Mouse (Mus musculus) forebrain, embryonic 11.5 days (tissue): ENCODE measurements around the gene Sept5. TPM values are rescaled to one million over a fixed set of nuclear protein-coding genes. Genes with fewer than 3 reads are reported as not detected.

Experiments
- ATAC-seq: fragments of 200-750 bp; cut with Nextera tagmentation; replicated peaks from 2 replicates; pipeline ENCODE4 v1.8.0; 2017; ENCODE audit warnings: moderate TSS enrichment; ENCODE audit not compliant: low FRiP score
- DNase-seq: peaks from one replicate; pipeline ENCODE4 v3.0.0-alpha.2; 2017; ENCODE audit warnings: low spot score
- H3K27ac ChIP-seq: fragments of 300-500 bp; sonication (generic); 2 replicates; pipeline ENCODE4 v1.5.1; 2014; ENCODE audit warnings: low read depth, low read length
- H3K27me3 ChIP-seq: fragments of 300-500 bp; sonication (generic); 2 replicates; pipeline ENCODE4 v1.6.1; 2014; ENCODE audit warnings: mild to moderate bottlenecking, low read length, mixed read lengths; ENCODE audit not compliant: control insufficient read depth, insufficient read depth
- H3K36me3 ChIP-seq: fragments of 300-500 bp; sonication (generic); 2 replicates; pipeline ENCODE4 v1.6.1; 2014; ENCODE audit warnings: mild to moderate bottlenecking, low read length, moderate library complexity, mixed read lengths; ENCODE audit not compliant: control insufficient read depth, insufficient read depth
- H3K4me1 ChIP-seq: fragments of 300-500 bp; sonication (generic); replicated peaks from 2 replicates; pipeline ENCODE4 v1.6.1; 2014; ENCODE audit warnings: low read length, mixed read lengths; ENCODE audit not compliant: control insufficient read depth, insufficient read depth
- H3K4me2 ChIP-seq: fragments of 300-500 bp; sonication (generic); 2 replicates; pipeline ENCODE4 v1.6.1; 2014; ENCODE audit warnings: low read depth, mild to moderate bottlenecking, low read length, moderate library complexity, mixed read lengths; ENCODE audit not compliant: severe bottlenecking
- H3K4me3 ChIP-seq: fragments of 300-500 bp; sonication (generic); 2 replicates; pipeline ENCODE4 v1.5.1; 2014; ENCODE audit warnings: low read depth, low read length
- H3K9ac ChIP-seq: fragments of 300-500 bp; sonication (generic); 2 replicates; pipeline ENCODE4 v1.6.1; 2014; ENCODE audit warnings: low read length
- H3K9me3 ChIP-seq: fragments of 300-500 bp; sonication (generic); 2 replicates; pipeline ENCODE4 v1.6.1; 2016; ENCODE audit warnings: low read length, mixed read lengths; ENCODE audit not compliant: control insufficient read depth
- WGBS: fragments of 180-500 bp; shearing (Covaris S2); extraction: QIAGEN DNeasy Blood & Tissue Kit; methylation state at CpG from one replicate; pipeline ENCODE4 v1.1.7; 2014; 5-methylcytosine and 5-hydroxymethylcytosine counted together
- polyA plus RNA-seq: library from polyadenylated mRNA; unstranded; fragments of >200 nt; fragmentation: Nextera tagmentation; extraction: Ambion mirVana; gene quantifications from 2 replicates; pipeline ENCODE4 v1.2.1, GENCODE M21; 2014

The Sept5 gene
- polyA plus RNA-seq, 1 experiment from 2014 or later: 44.2 TPM

DNA sequence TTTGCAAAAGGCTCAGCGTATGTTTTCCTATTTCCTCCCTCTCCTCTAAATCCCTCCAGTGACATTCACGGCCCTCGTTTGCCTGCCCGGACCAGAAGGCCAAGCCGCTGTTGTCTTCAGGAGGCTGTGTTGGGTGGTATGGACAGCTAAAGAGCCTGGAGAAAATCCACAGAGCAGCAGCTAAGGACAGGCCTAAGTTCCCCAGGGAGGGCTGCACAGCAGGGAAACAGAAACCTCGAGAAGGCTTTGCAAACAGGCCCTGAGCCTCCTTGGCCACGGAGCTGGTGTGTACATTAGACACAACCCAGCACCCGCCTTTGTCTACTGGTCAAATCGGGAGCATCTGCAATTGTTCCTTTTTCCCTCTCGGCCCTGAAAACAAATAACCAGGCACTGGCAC, 44.1 kb downstream of the Sept5 start:
- no peak overlapping the region for H3K4me2 ChIP-seq
- H3K27me3 ChIP-seq: peaks cover 98% of the 10 kb centered on the region
- H3K4me1 ChIP-seq: peaks cover 26% of the 10 kb centered on the region
- no peak overlapping the region for H3K27ac ChIP-seq
- 3% methylated on average over 10 of the region's 10 CpGs for WGBS
- ATAC-seq (no peak), DNase-seq (no peak)
- H3K9ac ChIP-seq: no peak overlapping the region
- H3K9me3 ChIP-seq: no peaks in the 10 kb centered on the region
- no peaks in the 10 kb centered on the region for H3K36me3 ChIP-seq
- peak overlapping the region; percentile 33 for H3K4me3 ChIP-seq

DNA sequence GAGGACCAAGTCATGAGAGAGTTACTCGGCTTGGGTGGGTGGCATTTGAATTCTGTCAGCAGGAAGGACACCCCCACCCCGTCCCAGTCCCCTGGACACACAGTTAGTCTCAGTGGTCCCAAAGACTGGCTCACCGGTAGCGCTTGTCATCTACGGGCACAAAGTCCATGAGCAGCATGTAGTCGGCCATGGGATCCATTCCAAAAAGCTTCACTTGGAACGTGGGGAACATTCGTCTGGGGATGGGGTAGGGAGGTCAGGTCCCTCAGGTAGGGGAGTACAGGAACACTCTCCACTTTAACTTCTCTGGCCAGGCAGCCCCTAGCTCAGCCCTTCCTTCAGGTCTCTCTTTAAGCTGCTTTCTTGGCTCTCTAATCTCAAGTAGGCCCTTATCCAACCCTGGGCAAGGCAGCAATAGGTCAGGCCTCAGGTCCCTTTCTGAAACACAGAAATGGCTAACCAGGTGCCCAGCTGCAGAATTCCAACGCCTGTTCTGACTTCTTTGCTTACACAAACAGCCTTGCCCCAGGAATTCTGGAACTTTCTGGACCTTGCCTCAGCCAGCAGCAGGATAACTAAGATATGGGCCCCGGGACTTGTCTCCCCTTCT, 44.7 kb downstream of the Sept5 start:
- WGBS: 8% methylated on average over 10 of the region's 10 CpGs
- Histone ChIP-seq H3K27ac (no peak overlapping the region), H3K4me1 (peaks cover 25% of the 10 kb centered on the region), H3K9me3 (no peaks in the 10 kb centered on the region), H3K9ac (no peak overlapping the region), H3K36me3 (no peaks in the 10 kb centered on the region), H3K27me3 (peaks cover 98% of the 10 kb centered on the region), H3K4me2 (no peak overlapping the region), H3K4me3 (no peak overlapping the region)
- DNase-seq: no peak
- no peak for ATAC-seq

DNA sequence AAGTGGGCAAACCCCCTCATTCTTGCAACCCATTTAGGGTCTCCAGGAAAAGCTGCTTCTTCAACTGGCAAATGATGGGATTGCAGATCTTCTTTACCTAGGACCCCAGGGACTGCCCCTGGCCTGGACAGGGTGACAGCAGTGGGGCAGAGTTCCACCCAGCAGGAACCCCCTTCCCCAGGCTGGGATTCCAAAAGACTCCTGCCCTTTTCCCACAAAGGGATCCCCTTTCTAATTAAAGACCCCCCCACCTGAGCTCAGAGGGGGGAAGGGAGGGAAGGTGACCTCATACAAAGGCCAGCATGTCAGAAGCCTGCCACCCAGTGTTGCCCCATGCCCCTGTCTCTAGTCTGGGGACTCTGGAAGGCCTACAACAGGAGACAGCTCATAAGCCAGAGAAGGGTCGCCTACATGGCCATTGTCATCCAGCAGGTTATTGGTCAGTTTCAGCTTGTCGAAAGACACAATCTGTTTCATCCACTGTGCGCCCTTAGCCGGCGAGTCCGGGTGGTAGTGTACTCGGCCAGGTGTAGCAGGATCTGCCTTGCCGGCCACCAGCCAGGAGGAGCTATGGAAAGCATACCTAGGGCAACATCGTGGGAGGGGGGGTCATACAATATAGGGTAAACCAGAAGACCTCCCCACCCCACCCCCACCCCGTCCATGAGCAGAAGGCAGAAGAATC, 45.9 kb downstream of the Sept5 start:
- H3K36me3 ChIP-seq: no peaks in the 10 kb centered on the region
- H3K27me3 ChIP-seq: peaks cover 94% of the 10 kb centered on the region
- DNase-seq (no peak), ATAC-seq (no peak)
- H3K4me1 ChIP-seq: peaks cover 25% of the 10 kb centered on the region
- H3K27ac ChIP-seq: no peak overlapping the region
- no peak overlapping the region for H3K9ac ChIP-seq
- no peaks in the 10 kb centered on the region for H3K9me3 ChIP-seq
- WGBS: 10% methylated on average over 10 of the region's 10 CpGs
- H3K4me3 ChIP-seq: no peak overlapping the region
- H3K4me2 ChIP-seq: no peak overlapping the region

DNA sequence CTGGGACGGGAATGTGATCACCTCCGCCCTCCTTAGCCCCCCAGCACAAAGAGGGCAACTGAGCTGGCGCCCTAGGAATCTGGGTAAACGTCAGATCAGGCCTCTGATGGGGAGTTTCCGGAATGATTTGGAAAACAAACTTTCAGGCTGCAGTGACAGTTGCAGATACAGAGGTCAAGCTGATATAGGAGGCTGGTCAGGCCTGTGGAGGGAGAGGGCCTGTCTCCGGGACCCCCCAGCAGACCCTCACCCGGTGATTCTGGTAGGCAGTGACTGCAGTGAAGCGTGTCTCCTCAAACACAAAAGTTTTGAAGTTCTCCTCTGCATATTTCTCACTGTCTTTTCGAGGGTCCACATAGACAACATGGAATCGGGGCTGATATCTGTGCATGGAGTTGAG, 46.6 kb downstream of the Sept5 start:
- H3K4me1 ChIP-seq: peaks cover 25% of the 10 kb centered on the region
- ATAC-seq (no peak), DNase-seq (no peak)
- H3K27ac ChIP-seq: no peak overlapping the region
- no peak overlapping the region for H3K9ac ChIP-seq
- no peak overlapping the region for H3K4me3 ChIP-seq
- no peaks in the 10 kb centered on the region for H3K9me3 ChIP-seq
- no peaks in the 10 kb centered on the region for H3K36me3 ChIP-seq
- 4% methylated on average over 10 of the region's 10 CpGs for WGBS
- no peak overlapping the region for H3K4me2 ChIP-seq
- H3K27me3 ChIP-seq: peaks cover 90% of the 10 kb centered on the region

DNA sequence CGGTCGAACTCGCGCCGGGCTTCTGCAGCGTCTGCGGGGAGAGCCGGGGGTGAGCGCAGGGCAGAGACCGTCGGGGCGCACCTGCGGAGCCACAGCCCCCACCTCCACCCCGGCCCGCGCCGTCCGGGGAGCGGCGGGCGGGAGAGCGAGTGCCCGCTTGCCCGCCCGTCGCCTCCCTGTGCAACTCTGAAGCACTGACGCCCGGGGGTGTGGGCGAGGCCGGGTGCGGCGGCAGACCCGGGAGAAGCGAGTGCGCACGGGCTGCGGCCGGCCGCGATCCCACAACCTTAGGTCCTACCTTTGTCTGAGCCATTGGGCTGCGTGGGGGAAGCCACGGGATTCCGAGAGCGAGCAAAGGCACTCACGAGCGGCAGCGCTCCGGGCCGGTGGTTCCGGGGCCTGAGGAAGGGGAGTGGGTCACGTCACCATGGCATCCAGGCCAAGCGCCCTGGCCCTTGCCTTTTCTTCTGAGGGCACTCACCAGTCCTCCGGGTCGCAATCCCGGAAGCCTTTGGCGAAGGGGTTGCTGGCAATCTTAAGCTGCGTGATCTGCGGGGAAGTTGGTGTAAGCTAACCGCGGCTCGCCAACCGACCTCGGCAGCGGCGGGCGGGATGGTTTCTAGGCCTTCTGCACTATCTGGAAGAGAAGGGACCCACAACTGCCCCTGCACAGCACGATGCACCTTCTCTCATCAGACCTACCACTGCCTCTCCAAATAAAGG, 47.2 kb downstream of the Sept5 start:
- peak overlapping the region; percentile 36; the same call in 1 of the 2 replicates for H3K4me2 ChIP-seq
- DNase-seq (peak; percentile 63), ATAC-seq (no peak)
- no peaks in the 10 kb centered on the region for H3K36me3 ChIP-seq
- H3K27me3 ChIP-seq: peaks cover 84% of the 10 kb centered on the region
- H3K9ac ChIP-seq: no peak overlapping the region
- 1% methylated on average over 67 of the region's 67 CpGs for WGBS
- no peaks in the 10 kb centered on the region for H3K9me3 ChIP-seq
- peak overlapping the region; percentile 27 for H3K4me3 ChIP-seq
- no peak overlapping the region for H3K27ac ChIP-seq
- H3K4me1 ChIP-seq: peaks cover 20% of the 10 kb centered on the region

DNA sequence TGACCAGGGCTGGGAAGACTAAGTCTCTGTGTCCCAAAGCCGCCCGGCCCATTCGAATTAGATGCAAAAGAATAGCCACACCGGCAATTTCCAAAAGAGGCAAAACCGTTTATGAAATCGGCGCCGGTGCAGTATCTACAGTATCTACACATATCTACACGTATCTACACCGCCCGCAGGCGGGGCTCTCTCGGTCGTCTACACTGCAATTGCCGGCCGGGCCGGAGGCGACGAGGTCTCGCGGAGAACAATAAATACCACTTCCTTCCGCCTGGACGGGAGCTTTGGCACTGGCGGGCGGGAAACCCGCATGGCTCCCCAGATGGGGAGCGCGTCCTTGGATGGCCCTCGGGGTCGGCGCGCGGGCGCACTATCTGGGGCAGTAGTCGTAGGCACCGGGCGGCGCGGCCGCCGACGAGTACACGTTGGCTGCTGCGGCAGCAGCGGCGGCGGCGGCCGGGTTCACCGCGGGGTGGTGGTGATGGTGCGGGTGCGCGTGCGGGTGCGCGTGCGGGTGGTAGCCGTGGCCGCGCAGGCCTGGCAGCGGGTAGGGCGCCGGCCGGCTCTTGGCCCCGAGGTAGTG, 48.0 kb downstream of the Sept5 start:
- peak; percentile 69 for DNase-seq
- Histone ChIP-seq H3K27me3 (peaks cover 78% of the 10 kb centered on the region), H3K4me2 (peak overlapping the region; percentile 36), H3K4me3 (peak overlapping the region; percentile 27), H3K9me3 (no peaks in the 10 kb centered on the region), H3K27ac (no peak overlapping the region), H3K4me1 (peaks cover 21% of the 10 kb centered on the region), H3K36me3 (no peaks in the 10 kb centered on the region), H3K9ac (no peak overlapping the region)
- no peak for ATAC-seq
- under 1% methylated on average over 59 of the region's 66 CpGs for WGBS

DNA sequence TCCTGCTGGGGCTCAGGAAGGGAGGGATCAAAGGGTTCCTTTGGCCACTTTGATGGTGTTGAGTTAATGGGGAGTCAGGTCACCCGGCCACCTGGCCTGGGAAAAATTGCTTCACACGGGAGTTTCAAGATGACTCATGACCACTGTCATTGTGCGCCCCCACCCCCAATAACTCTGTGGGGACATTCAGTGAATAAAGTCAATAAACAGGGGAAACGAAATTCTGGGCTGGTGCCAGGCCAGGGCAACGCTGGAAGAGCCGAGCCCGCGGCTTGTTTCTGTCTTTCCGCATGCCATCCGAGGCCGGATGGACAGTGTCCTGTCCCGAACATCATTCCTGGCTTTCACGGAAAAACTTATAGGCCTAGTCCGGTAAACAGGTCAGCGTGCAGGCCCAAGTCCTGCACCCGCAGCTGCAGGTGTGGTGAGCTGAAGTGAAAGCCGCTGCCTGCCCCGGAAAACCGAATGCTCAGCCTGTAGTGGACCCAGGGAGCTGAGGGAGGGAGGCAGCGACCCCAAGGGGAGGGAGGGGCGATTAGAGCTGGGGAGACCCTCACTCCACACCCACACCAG, 48.6 kb downstream of the Sept5 start:
- no peak overlapping the region for H3K27ac ChIP-seq
- DNase-seq: no peak
- H3K4me3 ChIP-seq: peak overlapping the region; percentile 27
- H3K4me1 ChIP-seq: peaks cover 15% of the 10 kb centered on the region; the same call in 1 of the 2 replicates
- 4% methylated on average over 21 of the region's 21 CpGs for WGBS
- H3K4me2 ChIP-seq: peak overlapping the region; percentile 36; the same call in 1 of the 2 replicates
- ATAC-seq: no peak
- H3K36me3 ChIP-seq: no peaks in the 10 kb centered on the region
- no peaks in the 10 kb centered on the region for H3K9me3 ChIP-seq
- no peak overlapping the region for H3K9ac ChIP-seq
- H3K27me3 ChIP-seq: peaks cover 72% of the 10 kb centered on the region

DNA sequence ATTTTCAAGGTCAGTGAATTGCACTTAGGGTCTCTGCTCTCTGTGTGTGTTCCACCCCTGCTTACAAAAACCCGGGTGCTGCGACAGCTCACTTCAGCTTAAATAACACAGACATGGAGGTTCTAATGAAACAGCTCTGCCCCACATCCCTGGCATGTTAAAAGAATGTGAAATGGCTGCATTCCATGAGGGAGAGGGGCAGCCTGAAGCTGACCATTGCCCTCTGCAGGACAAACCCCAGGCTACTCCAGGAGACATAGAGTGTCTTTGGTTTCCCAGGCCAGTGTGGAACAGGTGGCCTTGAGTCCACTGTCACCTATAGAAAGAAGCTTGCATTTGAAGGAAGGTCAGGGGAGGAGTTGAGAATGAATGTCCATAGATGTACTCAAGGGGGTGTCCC, 49.4 kb downstream of the Sept5 start:
- Histone ChIP-seq H3K9ac (no peak overlapping the region), H3K27me3 (peaks cover 65% of the 10 kb centered on the region), H3K27ac (no peak overlapping the region), H3K36me3 (no peaks in the 10 kb centered on the region), H3K4me2 (no peak overlapping the region), H3K4me1 (0 out of 2 replicates have a peak, but pooled peaks cover 8% of the 10 kb centered on the region), H3K9me3 (no peaks in the 10 kb centered on the region), H3K4me3 (no peak overlapping the region)
- WGBS: 15% methylated on average over 2 of the region's 2 CpGs
- DNase-seq: no peak
- ATAC-seq: no peak
